Mouse (Mus musculus) heart, embryonic 16.5 days (tissue): ENCODE data around the gene Tmem80. TPM values are rescaled to one million over a fixed set of nuclear protein-coding genes. Genes with fewer than 3 reads are reported as not detected.

Experiments
- ATAC-seq: fragments of 200-750 bp; cut with Nextera tagmentation; replicated peaks from 2 replicates; pipeline ENCODE4 v1.8.0; 2017; ENCODE audit warnings: moderate number of reproducible peaks; ENCODE audit not compliant: insufficient read depth, low FRiP score; ENCODE audit errors: extremely low read depth
- H3K27ac ChIP-seq: fragments of 300-500 bp; sonication (generic); 2 replicates; pipeline ENCODE4 v1.5.1; 2014; ENCODE audit warnings: mild to moderate bottlenecking, low read length, control low read depth, moderate library complexity
- H3K27me3 ChIP-seq: fragments of 300-500 bp; sonication (generic); 2 replicates; pipeline ENCODE4 v1.6.1; 2014; ENCODE audit warnings: low read length, mixed read lengths; ENCODE audit not compliant: control insufficient read depth, insufficient read depth
- H3K36me3 ChIP-seq: fragments of 300-500 bp; sonication (generic); 2 replicates; pipeline ENCODE4 v1.6.1; 2014; ENCODE audit not compliant: control insufficient read depth, insufficient read depth
- H3K4me1 ChIP-seq: fragments of 300-500 bp; sonication (generic); 2 replicates; pipeline ENCODE4 v1.6.1; 2014; ENCODE audit warnings: low read length, mixed read lengths; ENCODE audit not compliant: control insufficient read depth, insufficient read depth
- H3K4me2 ChIP-seq: fragments of 300-500 bp; sonication (generic); 2 replicates; pipeline ENCODE4 v1.6.1; 2014; ENCODE audit warnings: low read depth, mild to moderate bottlenecking, control low read depth, low read length
- H3K4me3 ChIP-seq: fragments of 300-500 bp; sonication (generic); 2 replicates; pipeline ENCODE4 v1.5.1; 2014; ENCODE audit warnings: mild to moderate bottlenecking, control low read depth, low read length
- H3K9ac ChIP-seq: fragments of 300-500 bp; sonication (generic); 2 replicates; pipeline ENCODE4 v1.6.1; 2014; ENCODE audit warnings: low read length, control low read depth
- H3K9me3 ChIP-seq: fragments of 300-500 bp; sonication (generic); replicated peaks from 2 replicates; pipeline ENCODE4 v1.6.1; 2016; ENCODE audit warnings: low read length; ENCODE audit not compliant: control insufficient read depth
- WGBS: fragments of 180-500 bp; shearing (Covaris S2); extraction: QIAGEN DNeasy Blood & Tissue Kit; methylation state at CpG from one replicate; pipeline ENCODE4 v1.1.7; 2014; 5-methylcytosine and 5-hydroxymethylcytosine counted together
- polyA plus RNA-seq: library from polyadenylated mRNA; unstranded; fragments of >200 nt; fragmentation: Nextera tagmentation; extraction: Ambion mirVana; gene quantifications from 2 replicates; pipeline ENCODE4 v1.2.1, GENCODE M21; 2015

Tmem80 gene
- polyA plus RNA-seq, 1 experiment from 2014 or later = 32.5 TPM

DNA sequence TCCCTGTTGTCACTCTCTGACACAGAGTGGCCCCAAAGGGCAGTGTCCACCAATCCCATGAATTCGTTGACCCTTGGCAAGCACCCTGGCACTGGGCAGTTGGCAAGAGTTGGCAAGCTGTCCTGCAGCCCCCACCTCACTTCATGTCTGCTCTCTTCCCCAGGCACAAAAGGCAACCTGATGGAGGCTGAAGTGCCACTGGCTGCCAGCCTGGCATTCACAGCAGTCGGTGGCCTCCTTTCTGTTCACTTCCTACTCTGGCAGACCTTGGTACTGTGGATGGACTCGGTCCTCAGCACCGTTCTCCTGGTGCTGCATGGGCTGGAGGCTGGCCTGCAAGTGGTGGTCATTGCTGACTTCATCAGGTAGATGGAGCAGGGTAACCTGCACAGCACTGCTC is 8.1 kb downstream of the Tmem80 start:
- Histone ChIP-seq H3K9me3 (no peaks in the 10 kb centered on the region), H3K9ac (no peak overlapping the region), H3K27ac (no peak overlapping the region), H3K36me3 (peaks cover 15% of the 10 kb centered on the region), H3K4me1 (0 out of 2 replicates have a peak, but pooled peaks cover 3% of the 10 kb centered on the region), H3K4me3 (no peak overlapping the region), H3K27me3 (no peaks in the 10 kb centered on the region), H3K4me2 (no peak overlapping the region)
- WGBS = 92% methylated on average over 4 of the region's 4 CpGs
- no peak for ATAC-seq

DNA sequence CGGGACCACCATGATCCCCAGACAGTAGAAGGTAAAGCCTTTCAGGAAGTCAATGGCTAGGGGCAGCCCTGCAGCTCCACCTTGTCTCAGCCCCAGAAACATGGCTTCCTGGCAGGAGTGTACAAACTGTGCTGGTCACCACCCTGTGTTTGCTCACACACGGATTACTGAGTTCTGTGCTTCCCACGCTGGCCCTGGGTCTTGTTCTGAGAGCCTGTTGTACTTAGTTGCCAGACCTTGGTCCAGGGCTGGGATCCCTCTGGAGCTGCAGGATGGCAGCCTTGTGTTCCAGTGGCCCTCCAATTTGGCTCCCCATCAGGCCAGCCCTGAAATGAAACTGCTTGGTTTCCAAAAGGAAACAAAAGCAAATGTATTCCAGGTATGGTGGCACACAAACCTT is 8.8 kb downstream of the Tmem80 start:
- Histone ChIP-seq H3K4me1 (0 out of 2 replicates have a peak, but pooled peaks cover 3% of the 10 kb centered on the region), H3K9me3 (no peaks in the 10 kb centered on the region), H3K27me3 (no peaks in the 10 kb centered on the region), H3K27ac (no peak overlapping the region), H3K36me3 (peaks cover 15% of the 10 kb centered on the region), H3K4me2 (no peak overlapping the region), H3K9ac (no peak overlapping the region), H3K4me3 (no peak overlapping the region)
- no peak for ATAC-seq
- WGBS = 79% methylated on average over 3 of the region's 3 CpGs

DNA sequence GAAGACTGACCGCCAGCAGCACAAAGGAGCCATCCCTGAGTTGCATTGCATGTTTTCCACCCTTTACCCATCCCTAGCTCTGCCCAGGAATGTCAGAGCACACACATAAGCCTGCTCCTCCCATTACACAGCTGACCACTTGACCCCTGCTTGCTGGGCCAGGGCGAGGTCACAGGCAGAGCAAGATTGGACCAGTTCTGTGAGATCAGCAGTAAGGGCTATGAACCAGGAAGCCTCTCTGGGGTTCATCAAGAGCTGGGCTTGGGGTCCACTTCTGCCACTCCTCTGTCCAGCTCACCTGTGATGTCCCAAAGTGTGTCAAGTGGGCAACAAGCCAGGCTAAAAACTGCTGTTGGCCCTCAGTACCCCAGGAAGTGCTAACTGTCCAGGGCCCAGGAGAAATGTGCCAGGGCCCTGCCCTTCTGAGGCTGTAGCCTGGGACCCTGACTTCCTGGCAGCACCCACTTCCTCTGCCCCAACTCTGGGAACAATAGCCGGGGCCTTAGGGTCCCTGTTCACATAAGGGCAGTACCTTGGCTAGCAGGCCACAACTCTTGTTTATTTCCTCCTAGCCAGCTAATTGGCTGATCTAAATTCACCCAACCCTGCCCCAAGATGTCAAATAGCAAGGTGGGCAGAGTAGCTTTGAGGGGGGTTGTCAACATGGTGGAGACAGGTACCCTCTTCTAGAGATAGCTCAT is 10.3 kb downstream of the Tmem80 start:
- 70% methylated on average over 3 of the region's 3 CpGs for WGBS
- Histone ChIP-seq H3K9ac (no peak overlapping the region), H3K4me3 (no peak overlapping the region), H3K9me3 (no peaks in the 10 kb centered on the region), H3K4me1 (0 out of 2 replicates have a peak, but pooled peaks cover 3% of the 10 kb centered on the region), H3K4me2 (no peak overlapping the region; the same call in 1 of the 2 replicates), H3K36me3 (peaks cover 13% of the 10 kb centered on the region), H3K27ac (no peak overlapping the region), H3K27me3 (no peaks in the 10 kb centered on the region)
- no peak for ATAC-seq

DNA sequence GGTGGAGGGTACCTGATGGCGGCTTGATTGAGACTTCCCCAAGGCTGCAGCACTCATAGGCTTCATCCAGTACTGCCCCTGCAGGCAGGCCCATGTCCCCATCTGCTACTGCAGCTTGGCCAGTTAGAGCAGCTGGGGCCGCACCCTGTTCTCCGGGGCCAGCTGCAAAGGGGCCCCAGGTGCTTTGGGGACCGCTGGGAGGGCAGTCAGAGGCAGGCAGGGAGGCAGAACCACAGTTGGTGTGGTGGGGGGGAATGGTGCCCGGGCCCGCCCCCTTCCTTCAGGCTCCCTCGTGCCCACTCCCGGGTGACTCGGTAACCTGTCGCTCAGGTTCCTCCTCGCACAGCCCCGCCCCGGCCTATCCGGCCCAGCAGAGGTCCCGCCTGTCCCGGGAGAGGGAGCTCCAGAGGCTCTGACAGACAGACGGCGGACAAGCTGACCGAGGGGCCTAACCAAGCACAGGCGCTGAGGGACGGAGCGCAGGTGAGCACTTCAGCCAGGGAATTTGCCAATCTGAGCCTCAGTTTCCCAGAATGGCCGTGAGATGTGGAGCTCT is 11.1 kb downstream of the Tmem80 start, which contains the start of gene Eps8l2:
Eps8l2 (plus strand) TSS at position 305 of the 556 bp plus-strand sequence.
- Histone ChIP-seq H3K9ac (peak within 1 kb of the TSS; percentile 2; the same call in 1 of the 2 replicates), H3K4me3 (peak within 1 kb of the TSS; percentile 21), H3K4me2 (peak within 1 kb of the TSS; percentile 57), H3K9me3 (no peaks in the 10 kb centered on the region), H3K27me3 (0 out of 2 replicates have a peak, but pooled peaks cover 2% of the 10 kb centered on the region), H3K27ac (no peak within 1 kb of the TSS), H3K36me3 (peaks cover 6% of the 10 kb centered on the region), H3K4me1 (0 out of 2 replicates have a peak, but pooled peaks cover 3% of the 10 kb centered on the region)
- 6% methylated on average over 23 of the region's 23 CpGs for WGBS
- ATAC-seq = peak; percentile 49

DNA sequence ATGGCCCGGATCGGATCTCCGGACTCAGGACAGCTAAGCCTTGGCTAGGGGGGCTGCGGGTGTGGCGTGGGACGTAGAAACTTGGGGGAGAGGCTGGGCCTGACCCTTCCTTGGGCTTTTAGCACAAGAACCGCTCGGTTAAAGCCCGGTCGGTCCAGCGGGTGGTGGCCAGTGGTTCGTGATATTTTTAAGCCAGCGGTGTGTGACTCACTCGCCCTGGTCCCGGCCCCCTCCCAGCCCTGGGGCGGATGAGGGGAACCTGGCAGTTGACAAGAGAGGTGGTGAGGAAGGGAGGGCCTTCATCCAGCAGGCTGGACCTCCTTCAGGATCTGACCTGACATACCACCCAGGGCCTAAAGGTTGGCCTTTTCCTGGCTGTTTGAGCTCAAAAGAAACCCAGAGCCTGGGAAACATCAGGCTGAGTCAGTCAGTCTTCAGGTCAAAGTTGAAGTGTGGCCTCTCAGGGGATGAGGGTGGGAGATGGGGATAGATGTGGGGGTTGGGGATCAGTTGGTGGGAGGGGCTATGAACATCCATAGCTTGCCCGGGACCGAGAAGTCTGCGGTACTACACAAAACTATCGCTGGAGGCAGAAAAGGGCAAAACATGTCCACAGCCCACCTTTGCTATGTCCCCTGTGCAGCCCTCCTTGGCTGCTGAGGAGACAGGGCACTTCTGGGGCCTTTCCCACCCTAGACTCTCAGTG is 11.8 kb downstream of the Tmem80 start:
- Histone ChIP-seq H3K4me1 (0 out of 2 replicates have a peak, but pooled peaks cover 3% of the 10 kb centered on the region), H3K36me3 (peaks cover 6% of the 10 kb centered on the region; the same call in 1 of the 2 replicates), H3K27ac (no peak overlapping the region), H3K9me3 (no peaks in the 10 kb centered on the region), H3K27me3 (0 out of 2 replicates have a peak, but pooled peaks cover 2% of the 10 kb centered on the region), H3K4me2 (peak overlapping the region; percentile 57), H3K9ac (no peak overlapping the region), H3K4me3 (peak overlapping the region; percentile 21; the same call in 1 of the 2 replicates)
- no peak for ATAC-seq
- 41% methylated on average over 20 of the region's 20 CpGs for WGBS

DNA sequence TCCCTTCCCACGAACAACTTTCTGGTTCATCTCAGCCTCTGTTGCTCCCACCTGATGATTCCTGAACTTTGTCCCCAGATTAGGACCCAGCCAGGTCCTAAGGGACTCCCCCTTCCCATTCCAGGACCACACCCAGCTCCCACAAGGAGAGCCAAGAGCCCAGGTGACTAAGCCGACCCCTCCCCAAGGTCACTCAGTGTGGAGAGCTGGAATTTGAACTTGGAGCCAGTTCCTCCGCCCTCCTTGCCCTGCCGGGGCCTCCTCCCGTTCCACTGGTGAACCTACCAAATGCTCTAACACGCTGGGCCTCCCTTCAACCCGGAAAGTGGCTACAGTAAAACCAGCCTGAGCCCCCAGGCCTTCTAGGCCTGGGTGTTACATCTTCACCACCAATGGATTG is 12.5 kb downstream of the Tmem80 start:
- WGBS = 73% methylated on average over 7 of the region's 7 CpGs
- no peak overlapping the region for H3K4me3 ChIP-seq
- H3K9ac ChIP-seq = no peak overlapping the region; the same call in 1 of the 2 replicates
- H3K9me3 ChIP-seq = no peaks in the 10 kb centered on the region
- H3K27ac ChIP-seq = no peak overlapping the region
- H3K36me3 ChIP-seq = peaks cover 2% of the 10 kb centered on the region; the same call in 1 of the 2 replicates
- 0 out of 2 replicates have a peak, but pooled peaks cover 2% of the 10 kb centered on the region for H3K27me3 ChIP-seq
- H3K4me1 ChIP-seq = 0 out of 2 replicates have a peak, but pooled peaks cover 3% of the 10 kb centered on the region
- no peak for ATAC-seq
- H3K4me2 ChIP-seq = no peak overlapping the region; the same call in 1 of the 2 replicates

DNA sequence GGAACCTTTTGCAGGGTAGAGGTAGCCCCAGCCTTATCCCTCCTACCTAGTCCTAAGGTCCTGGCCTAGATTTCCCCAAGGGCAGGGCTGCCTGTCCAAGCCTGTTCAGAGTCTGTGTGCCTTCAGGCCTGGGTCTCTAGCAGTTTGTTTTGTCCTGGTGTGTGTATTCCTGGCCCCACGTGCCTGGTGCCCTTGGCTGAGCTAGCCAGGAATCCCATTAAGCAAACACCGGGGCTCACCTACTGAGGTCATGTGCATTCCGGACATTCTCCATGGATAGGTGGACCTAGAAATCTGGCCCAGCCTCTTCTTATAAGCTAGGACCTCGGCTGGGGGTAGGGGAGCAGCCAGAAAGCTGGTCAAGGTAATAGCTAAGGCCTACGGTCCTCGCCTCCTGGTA is 12.9 kb downstream of the Tmem80 start:
- Histone ChIP-seq H3K9me3 (no peaks in the 10 kb centered on the region), H3K36me3 (no peaks in the 10 kb centered on the region; the same call in 1 of the 2 replicates), H3K27ac (no peak overlapping the region), H3K4me2 (no peak overlapping the region), H3K4me1 (0 out of 2 replicates have a peak, but pooled peaks cover 3% of the 10 kb centered on the region), H3K4me3 (no peak overlapping the region), H3K27me3 (0 out of 2 replicates have a peak, but pooled peaks cover 2% of the 10 kb centered on the region), H3K9ac (no peak overlapping the region; the same call in 1 of the 2 replicates)
- WGBS = 72% methylated on average over 6 of the region's 6 CpGs
- ATAC-seq = no peak

DNA sequence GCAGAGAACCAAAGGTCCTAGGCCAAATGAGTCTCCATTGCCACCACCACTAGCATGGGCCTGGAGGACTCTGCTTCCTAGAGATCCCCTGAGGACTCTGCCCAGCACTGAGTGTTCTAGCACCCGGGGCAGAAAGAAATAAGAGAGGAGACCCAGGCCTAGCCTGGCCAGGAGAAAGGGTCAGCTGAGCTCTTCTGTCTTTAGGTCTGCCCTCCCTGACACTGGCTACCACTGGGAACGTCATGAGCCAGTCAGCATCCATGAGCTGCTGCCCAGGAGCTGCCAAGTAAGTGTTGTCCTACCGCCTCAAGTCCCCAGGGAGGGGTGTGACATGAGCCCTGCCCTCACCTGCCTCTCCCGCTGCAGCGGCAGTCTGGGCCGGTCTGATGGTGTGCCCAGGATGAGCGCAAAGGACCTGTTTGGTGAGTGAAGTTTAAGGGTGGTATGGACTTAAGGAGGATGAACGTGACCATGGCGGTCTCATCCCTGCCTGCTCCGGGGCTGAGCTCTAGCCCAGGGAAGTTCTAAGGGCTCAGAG is 14.2 kb downstream of the Tmem80 start:
- no peak for ATAC-seq
- Histone ChIP-seq H3K27me3 (0 out of 2 replicates have a peak, but pooled peaks cover 2% of the 10 kb centered on the region), H3K36me3 (no peaks in the 10 kb centered on the region), H3K4me1 (0 out of 2 replicates have a peak, but pooled peaks cover 3% of the 10 kb centered on the region), H3K4me3 (no peak overlapping the region), H3K27ac (no peak overlapping the region), H3K9ac (no peak overlapping the region), H3K4me2 (no peak overlapping the region), H3K9me3 (no peaks in the 10 kb centered on the region)
- WGBS = 73% methylated on average over 10 of the region's 10 CpGs
